Mouse (Mus musculus) effector memory CD4-positive, alpha-beta T cell, adult 7 months (primary cell): ENCODE results near the gene Cfp. TPM values are rescaled to one million over a fixed set of nuclear protein-coding genes. Genes with fewer than 3 reads are reported as not detected.

Experiments used
- polyA plus RNA-seq: library from polyadenylated mRNA; unstranded; fragments of 100-300 nt; shearing (Covaris generic); gene quantifications from one replicate; pipeline ENCODE4 v1.2.1, GENCODE M21; 2017

Gene Cfp
- 1.4 TPM for polyA plus RNA-seq

GRCm38 (mm10) chrX:20931364-20931763 lies at the start of gene Cfp:
Cfp (minus strand) TSS chrX:20931555.

GRCm38 (mm10) chrX:20961477-20962378 lies 30.4 kb upstream of the Cfp start, which contains the start of gene Uxt:
Uxt (minus strand) TSS chrX:20962017.

GRCm38 (mm10) chrX:20950191-20950880 lies 19.0 kb upstream of the Cfp start, which contains the start of gene Elk1:
Elk1 (minus strand) TSS chrX:20950608.

GRCm38 (mm10) chrX:20920844-20921364 lies 10.5 kb downstream of the Cfp start, which contains the start of gene Syn1:
Syn1 (minus strand) TSS chrX:20921004.

Other genes with a start within 250 kb of the Cfp start
- gene Cdk16, start 243.6 kb downstream of the Cfp start, polyA plus RNA-seq: 71.8 TPM
- 12.1 TPM for gene Usp11, start 227.6 kb downstream of the Cfp start, polyA plus RNA-seq
- gene Araf, start 133.7 kb downstream of the Cfp start, polyA plus RNA-seq: 161 TPM
- gene Timp1, start 61.4 kb downstream of the Cfp start, polyA plus RNA-seq: 0.62 TPM
- 0.62 TPM for gene Syn1, start 10.6 kb downstream of the Cfp start, polyA plus RNA-seq
- 6.1 TPM for gene Elk1, start 19.1 kb upstream of the Cfp start, polyA plus RNA-seq
- 51.5 TPM for gene Uxt, start 30.5 kb upstream of the Cfp start, polyA plus RNA-seq
- 12.9 TPM for gene Zfp182, start 130.8 kb upstream of the Cfp start, polyA plus RNA-seq
- gene Spaca5, start 136.9 kb upstream of the Cfp start, polyA plus RNA-seq: not detected
- 1.2 TPM for gene Zfp300, start 158.0 kb upstream of the Cfp start, polyA plus RNA-seq
- gene Ssxa1, start 184.3 kb upstream of the Cfp start, polyA plus RNA-seq: not detected
- gene Gm21876, start 244.1 kb upstream of the Cfp start, polyA plus RNA-seq: not detected